Mouse (Mus musculus) CD4-positive, CD25-positive, alpha-beta regulatory T cell, adult 9 weeks (primary cell): ENCODE measurements around the gene Bves. TPM values are rescaled to one million over a fixed set of nuclear protein-coding genes. Genes with fewer than 3 reads are reported as not detected.

Source experiments
- polyA plus RNA-seq: library from polyadenylated mRNA; unstranded; fragments of 100-300 nt; shearing (Covaris generic); gene quantifications from one replicate; pipeline ENCODE4 v1.2.1, GENCODE M21; 2017

Bves gene
- polyA plus RNA-seq: not detected

DNA sequence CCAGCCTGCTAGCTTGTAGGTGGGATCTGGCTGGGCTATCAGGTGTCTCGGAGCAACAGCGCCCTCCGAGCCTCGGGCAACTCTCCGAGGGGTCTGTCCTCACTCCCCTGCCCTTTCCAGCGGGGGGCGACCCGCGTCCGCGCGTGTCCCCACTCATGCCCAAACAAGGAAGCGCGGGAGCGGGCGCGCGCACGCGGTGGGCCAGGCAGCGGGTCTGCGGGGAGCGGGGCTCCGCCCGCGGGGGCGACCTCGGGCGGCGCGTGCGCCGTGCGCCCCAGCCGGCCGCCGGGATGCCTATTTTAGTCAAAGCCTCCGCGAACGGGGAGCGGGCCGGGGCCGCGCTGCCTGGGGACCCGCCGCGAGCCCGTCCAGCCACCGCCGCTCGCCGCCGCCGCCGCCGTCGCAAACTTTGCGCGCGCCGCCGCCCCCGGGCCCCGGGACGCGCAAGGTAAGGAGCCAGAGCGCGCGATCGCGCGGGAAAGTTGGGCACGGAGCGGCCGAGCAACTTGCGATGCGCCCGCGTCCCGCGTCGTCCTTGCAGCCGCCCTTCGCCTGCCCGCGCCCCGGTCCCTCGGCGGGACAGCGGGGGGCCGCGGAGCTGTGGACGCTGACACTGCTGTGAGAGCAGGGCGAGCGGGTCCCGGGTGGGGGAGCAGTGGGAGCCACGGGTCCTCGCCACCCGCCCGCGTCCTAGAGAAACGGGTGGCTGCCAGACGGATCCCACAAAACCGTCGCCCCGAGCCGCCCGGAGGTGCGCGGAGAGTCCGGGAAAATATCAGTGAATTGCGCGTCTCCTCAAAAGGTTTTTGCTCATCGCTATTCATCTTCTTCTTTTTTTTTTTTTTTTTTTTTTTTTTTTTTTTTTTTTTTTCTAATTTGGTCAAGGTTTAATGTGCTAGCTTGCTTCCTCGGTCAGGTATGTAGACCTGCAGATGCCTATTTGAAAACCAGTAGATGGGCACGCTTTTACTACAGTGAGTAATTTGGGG is at the start of gene Bves:
Gene Bves, plus strand, starts transcription at position 339 of the 989 bp plus-strand sequence.

Other genes with a start within 250 kb of the Bves start
- not detected for gene Popdc3, start 157.7 kb upstream of the Bves start, polyA plus RNA-seq
- not detected for gene Lin28b, start 150.6 kb downstream of the Bves start, polyA plus RNA-seq
- 3.8 TPM for gene Hace1, start 242.1 kb downstream of the Bves start, polyA plus RNA-seq